Mouse (Mus musculus) sigmoid colon, adult 10 weeks (tissue): ENCODE results near the gene Dlec1. TPM values are rescaled to one million over a fixed set of nuclear protein-coding genes. Genes with fewer than 3 reads are reported as not detected.

Source experiments
- polyA plus RNA-seq: library from polyadenylated mRNA; stranded (reverse); fragments of 350-450 nt; fragmentation: Illumina TruSeq; extraction: RNeasy Lipid Tissue Mini Kit (QIAGEN cat#74804); gene quantifications from one replicate; pipeline ENCODE4 v1.2.3, GENCODE M21; 2014; ENCODE audit warnings: low read depth, low replicate concordance

The Dlec1 gene
- polyA plus RNA-seq: 0.16 TPM

DNA sequence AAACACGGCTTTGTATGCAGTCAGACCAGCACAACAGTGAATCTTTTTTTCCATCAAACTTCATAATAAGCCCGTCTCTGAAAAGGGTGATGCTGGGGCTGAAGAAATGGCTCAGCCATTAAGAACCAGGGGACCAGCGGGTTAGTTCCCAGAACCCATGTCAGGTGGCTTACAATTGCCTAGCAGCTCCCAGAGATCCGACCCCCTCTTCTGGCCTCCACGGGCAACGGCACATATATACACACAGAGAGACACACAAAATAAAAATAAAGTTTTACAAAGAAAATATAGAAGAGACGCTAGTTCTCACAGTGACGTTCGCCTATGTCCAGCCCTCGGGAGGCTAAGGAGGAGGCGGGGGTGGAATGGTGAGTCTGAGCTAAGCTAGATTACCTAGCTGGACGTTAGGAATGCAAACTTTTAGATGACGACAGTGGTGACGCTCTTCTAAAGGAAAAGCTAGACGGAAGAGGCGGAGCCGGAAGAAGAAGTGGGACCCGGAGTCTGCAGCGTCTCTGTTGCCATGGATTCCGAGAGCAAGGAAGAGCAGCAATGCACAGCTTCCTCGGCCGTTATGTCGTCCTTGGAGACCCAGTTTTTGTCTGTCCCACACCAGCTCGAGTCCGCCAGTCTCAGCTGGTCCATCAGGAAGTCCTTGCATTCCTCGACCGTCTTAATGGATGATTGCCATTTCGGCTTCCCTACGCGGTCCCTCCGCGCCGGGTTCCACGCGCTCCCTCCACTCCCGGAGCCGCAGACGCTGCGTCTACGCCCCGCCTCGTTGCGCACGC lies at the start of gene Dlec1:
Dlec1 (plus strand) TSS at position 487 of the 791 bp plus-strand sequence.

DNA sequence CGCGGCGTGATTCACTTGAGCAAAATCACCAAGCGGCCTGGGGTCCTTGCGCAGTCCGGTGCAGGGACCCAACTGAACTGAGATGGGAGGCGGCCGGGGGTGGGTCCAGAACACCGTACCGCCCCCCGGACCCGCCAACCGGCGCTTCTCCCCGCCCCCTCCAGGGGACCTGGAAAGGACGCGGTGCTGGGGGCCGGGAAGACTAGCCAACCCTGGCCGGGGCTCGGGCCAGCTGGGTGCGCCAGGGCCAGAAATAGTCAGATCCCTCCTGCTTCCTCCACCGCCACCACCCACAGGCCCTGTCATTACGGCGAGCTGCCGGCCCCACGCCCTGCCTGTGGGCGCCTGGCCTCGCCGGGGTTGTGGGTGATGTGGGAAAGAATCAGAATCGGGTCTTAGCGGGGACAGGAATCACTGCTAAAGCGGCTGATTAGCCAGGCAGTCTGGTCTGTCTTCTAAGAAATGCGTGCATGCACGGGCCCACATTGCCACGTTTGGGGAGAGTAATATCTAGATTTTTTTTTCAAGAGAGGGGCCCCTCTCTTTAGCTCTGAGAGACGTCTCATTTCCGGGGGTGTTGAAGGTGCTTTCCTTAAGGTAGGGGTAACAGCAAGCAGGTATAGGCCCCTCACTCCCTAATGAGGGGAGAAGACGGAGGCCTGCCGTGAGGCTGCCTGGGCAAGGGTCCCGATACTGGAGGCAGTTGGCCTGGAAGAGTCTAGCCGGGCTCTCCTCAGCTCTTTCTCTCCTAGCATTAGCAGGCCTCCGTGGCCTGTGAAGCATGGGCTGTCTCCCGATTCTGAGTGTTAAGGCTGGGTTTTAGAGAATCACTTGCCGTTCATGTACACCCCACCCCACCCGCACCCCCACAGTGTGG lies 8.6 kb upstream of the Dlec1 start, which contains the start of gene Plcd1:
Plcd1 (minus strand) TSS at position 84 of the 877 bp plus-strand sequence.

DNA sequence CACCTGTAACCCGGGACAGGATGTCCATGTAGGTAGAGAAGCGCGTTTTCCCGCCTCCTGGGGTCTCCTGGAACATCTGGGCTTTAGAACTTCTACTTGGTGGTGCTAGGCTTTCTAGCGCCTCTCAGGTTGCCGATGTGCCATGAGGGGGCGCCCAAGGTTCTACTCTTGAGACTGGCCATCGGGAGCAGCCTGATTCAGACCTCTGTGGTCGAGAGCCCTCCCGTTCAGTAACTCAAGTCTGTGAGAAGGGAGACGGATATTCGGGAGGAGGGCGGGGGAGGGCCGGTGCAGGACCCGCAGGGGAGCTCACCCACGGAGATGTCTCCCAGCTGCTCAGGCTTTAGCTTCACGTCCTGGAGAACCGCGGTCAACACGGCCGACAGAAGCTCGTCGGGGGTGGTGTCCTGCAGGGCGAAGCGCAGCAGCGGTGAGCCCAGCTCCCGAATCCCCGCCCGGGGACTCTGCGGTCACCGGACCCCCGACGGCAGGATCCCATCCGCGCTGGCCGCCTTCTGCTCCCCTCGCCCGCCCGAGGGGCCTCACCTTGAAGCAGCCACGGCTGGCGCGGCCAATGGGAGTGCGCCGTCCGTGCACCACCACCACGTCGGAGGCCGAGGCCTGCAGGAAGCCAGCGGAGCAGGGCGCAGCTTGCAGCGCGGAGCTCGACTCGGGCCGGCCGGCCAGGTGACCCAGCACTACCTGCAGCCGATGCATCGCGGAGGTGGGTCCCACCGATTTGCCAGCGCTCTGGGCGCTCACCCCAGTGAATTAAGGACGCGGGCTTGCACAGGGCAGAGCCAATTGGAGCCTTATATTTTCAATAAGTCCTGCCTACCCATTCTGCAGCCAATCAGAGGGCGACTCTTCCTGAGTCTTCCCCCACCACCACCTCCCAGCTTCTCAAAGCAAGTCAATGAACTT lies 54.3 kb downstream of the Dlec1 start, which contains the start of gene Acaa1b:
Acaa1b (minus strand) TSS at position 816 of the 924 bp plus-strand sequence.

DNA sequence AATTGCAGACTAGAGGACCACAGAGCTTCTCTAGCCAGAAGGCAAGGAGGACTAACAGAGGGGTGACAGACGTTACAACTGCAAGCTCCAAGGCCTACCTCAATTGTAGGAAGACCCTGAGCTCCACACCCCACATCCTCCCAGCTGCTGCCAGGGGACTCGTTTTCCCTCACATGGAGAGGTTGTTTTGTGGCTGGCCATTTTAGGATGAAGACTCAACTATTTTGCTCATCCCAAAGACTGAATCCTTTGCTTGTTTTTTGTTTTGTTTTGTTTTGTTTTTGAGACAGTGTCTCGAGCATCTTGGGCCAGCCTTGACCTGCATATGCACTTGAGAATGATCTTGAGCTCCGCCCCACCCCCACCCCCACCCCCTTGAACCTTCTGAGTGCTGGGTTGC lies 56.6 kb downstream of the Dlec1 start, which contains the start of gene Gm47289:
Gm47289 (plus strand) TSS at position 301 of the 400 bp plus-strand sequence.

Other genes with a start within 250 kb of the Dlec1 start
- gene Ctdspl, start 176.0 kb upstream of the Dlec1 start, polyA plus RNA-seq: 33.7 TPM
- 3.2 TPM for gene Vill, start 49.7 kb upstream of the Dlec1 start, polyA plus RNA-seq
- 1.1 TPM for gene Plcd1, start 9.0 kb upstream of the Dlec1 start, polyA plus RNA-seq
- gene Acaa1b, start 54.6 kb downstream of the Dlec1 start, polyA plus RNA-seq: not detected
- not detected for gene Gm47289, start 56.7 kb downstream of the Dlec1 start, polyA plus RNA-seq
- gene Slc22a13, start 106.6 kb downstream of the Dlec1 start, polyA plus RNA-seq: not detected
- gene Oxsr1, start 219.9 kb downstream of the Dlec1 start, polyA plus RNA-seq: 57.5 TPM
- gene Acaa1a, start 237.2 kb downstream of the Dlec1 start, polyA plus RNA-seq: 7.2 TPM
- gene Myd88, start 238.9 kb downstream of the Dlec1 start, polyA plus RNA-seq: 8.8 TPM